20 mouse cellular contexts compared by ENCODE assay signal in genomic region chr7:35836415-35836814, GRCm38 (mm10). TPM values are rescaled to one million over a fixed set of nuclear protein-coding genes. Genes with fewer than 3 reads are reported as not detected.
DNase-seq lines count a peak whose midpoint lies in the region; ATAC-seq lines count a peak whose summit lies in the region.
"Had no signal": no experiment of that assay in that cellular context is flagged by ENCODE, and none has a peak within 500 bp of the region (broad histone marks: within the 10 kb centered on the region; RNA-seq: fewer than 3 reads in every experiment).

No protein-coding gene starts in this region.

- H3K9me3 ChIP-seq in heart, embryonic 14.5 days (ENCODE audit: control insufficient read depth, low read length) = no peaks in the 10 kb centered on the region
- H3K9me3 ChIP-seq in kidney, embryonic 16.5 days (ENCODE audit: low read length) = no peaks in the 10 kb centered on the region
- H3K9me3 ChIP-seq in kidney, embryonic 14.5 days (ENCODE audit: control insufficient read depth, low read length) = no peaks in the 10 kb centered on the region
- no peaks in the 10 kb centered on the region for H3K9me3 ChIP-seq in lung, embryonic 16.5 days (ENCODE audit: control insufficient read depth, low read length)
- no peaks in the 10 kb centered on the region for H3K9me3 ChIP-seq in liver, embryonic 16.5 days (replicated peaks; ENCODE audit: control insufficient read depth, low read length)
- H3K9me3 ChIP-seq: embryonic facial prominence, embryonic 13.5 days; forebrain, embryonic 13.5 days; hindbrain, embryonic 12.5 days; limb, embryonic 13.5 days had no signal

- H3K4me2 ChIP-seq in heart, embryonic 14.5 days (ENCODE audit: low read length) = peak overlapping the region; percentile 49
- H3K4me2 ChIP-seq in kidney, embryonic 16.5 days (replicated peaks; ENCODE audit: low read depth, low read length) = 0 out of 2 replicates have a peak overlapping the region, but pooled peaks have one; percentile 13
- no peak overlapping the region for H3K4me2 ChIP-seq in kidney, embryonic 14.5 days (replicated peaks; ENCODE audit: low read depth, low read length)
- H3K4me2 ChIP-seq in lung, embryonic 16.5 days (ENCODE audit: low read depth, low read length) = peak overlapping the region; percentile 15; the same call in 1 of the 2 replicates
- no peak overlapping the region for H3K4me2 ChIP-seq in liver, embryonic 16.5 days (ENCODE audit: low read depth, low read length)
- H3K4me2 ChIP-seq: embryonic facial prominence, embryonic 13.5 days; forebrain, embryonic 13.5 days; hindbrain, embryonic 12.5 days; limb, embryonic 13.5 days had no signal

- peaks cover 0 to 4% of the 10 kb centered on the region in 2 experiments; a peak in 3 of 4 replicates for H3K4me1 ChIP-seq in heart, embryonic 14.5 days (ENCODE audit: control insufficient read depth in 2 of 2, insufficient read depth in 2 of 2, low read length in 2 of 2)
- H3K4me1 ChIP-seq in kidney, embryonic 16.5 days (ENCODE audit: insufficient read depth, low read length) = no peaks in the 10 kb centered on the region
- H3K4me1 ChIP-seq in kidney, embryonic 14.5 days (ENCODE audit: control insufficient read depth, insufficient read depth, low read length) = no peaks in the 10 kb centered on the region
- peaks cover 6% of the 10 kb centered on the region for H3K4me1 ChIP-seq in lung, embryonic 16.5 days (replicated peaks; ENCODE audit: control insufficient read depth, insufficient read depth, low read length)
- H3K4me1 ChIP-seq in liver, embryonic 16.5 days (ENCODE audit: control insufficient read depth, low read depth, low read length) = no peaks in the 10 kb centered on the region
- H3K4me1 ChIP-seq: embryonic facial prominence, embryonic 13.5 days; hindbrain, embryonic 12.5 days; limb, embryonic 13.5 days had no signal

- no peak for DNase-seq in heart, adult 11 months
- DNase-seq in lung, postnatal 10 days = no peak
- no peak for DNase-seq in spleen, postnatal 36 days (ENCODE audit: low spot score in 2 of 2)
- DNase-seq: adrenal gland, postnatal 25 days; cerebellum, adult 8-10 months; cerebellum, postnatal 36 days; embryo, embryonic 11 days; layer of hippocampus, adult 9-11 months had no signal

- no peak for ATAC-seq in heart, embryonic 14.5 days (ENCODE audit: insufficient number of reproducible peaks, insufficient read depth, low FRiP score, low read depth)
- ATAC-seq in kidney, embryonic 16.5 days (ENCODE audit: low FRiP score, low TSS enrichment) = no peak
- ATAC-seq in kidney, embryonic 14.5 days (ENCODE audit: low FRiP score, low TSS enrichment) = no peak
- no peak for ATAC-seq in lung, embryonic 16.5 days (ENCODE audit: low read depth)
- peak; percentile 73 for ATAC-seq in liver, embryonic 16.5 days (ENCODE audit: low read depth)
- ATAC-seq: inflammation-experienced regulatory T-cells, adult 6 months had no signal

- 58% methylated on average over 3 of the region's 3 CpGs for WGBS in heart, embryonic 14.5 days
- 58% methylated on average over 3 of the region's 3 CpGs for WGBS in kidney, embryonic 16.5 days
- WGBS in kidney, embryonic 14.5 days = 74% methylated on average over 3 of the region's 3 CpGs
- WGBS in lung, embryonic 16.5 days = 29% methylated on average over 3 of the region's 3 CpGs
- 45% methylated on average over 3 of the region's 3 CpGs for WGBS in liver, embryonic 16.5 days (ENCODE audit: insufficient replicate concordance)

- no peaks in the 10 kb centered on the region for H3K27me3 ChIP-seq in heart, embryonic 14.5 days (ENCODE audit: control insufficient read depth, insufficient read depth, low read length)
- H3K27me3 ChIP-seq in kidney, embryonic 16.5 days (ENCODE audit: insufficient read depth, low read length) = no peaks in the 10 kb centered on the region
- H3K27me3 ChIP-seq in kidney, embryonic 14.5 days (ENCODE audit: control insufficient read depth, insufficient read depth, low read length) = no peaks in the 10 kb centered on the region
- no peaks in the 10 kb centered on the region for H3K27me3 ChIP-seq in lung, embryonic 16.5 days (ENCODE audit: control insufficient read depth, insufficient read depth, low read depth, low read length)
- no peaks in the 10 kb centered on the region for H3K27me3 ChIP-seq in liver, embryonic 16.5 days (ENCODE audit: control insufficient read depth, insufficient read depth, low read depth, low read length)
- H3K27me3 ChIP-seq: embryonic facial prominence, embryonic 13.5 days; forebrain, embryonic 13.5 days; hindbrain, embryonic 12.5 days; limb, embryonic 13.5 days had no signal

- no peaks in the 10 kb centered on the region for H3K36me3 ChIP-seq in heart, embryonic 14.5 days (ENCODE audit: control insufficient read depth, insufficient read depth, low read length)
- no peaks in the 10 kb centered on the region for H3K36me3 ChIP-seq in kidney, embryonic 16.5 days (ENCODE audit: insufficient read depth, low read length)
- no peaks in the 10 kb centered on the region for H3K36me3 ChIP-seq in kidney, embryonic 14.5 days (ENCODE audit: control insufficient read depth, insufficient read depth, low read length)
- no peaks in the 10 kb centered on the region for H3K36me3 ChIP-seq in lung, embryonic 16.5 days (ENCODE audit: control insufficient read depth, insufficient read depth, low read length)
- H3K36me3 ChIP-seq in liver, embryonic 16.5 days (ENCODE audit: control insufficient read depth, insufficient read depth) = no peaks in the 10 kb centered on the region
- H3K36me3 ChIP-seq: embryonic facial prominence, embryonic 13.5 days; hindbrain, embryonic 12.5 days; limb, embryonic 13.5 days had no signal

- no peak overlapping the region for H3K4me3 ChIP-seq in heart, embryonic 14.5 days (ENCODE audit: control insufficient read depth in 1 of 2, insufficient read depth in 1 of 2, low read depth in 1 of 2, low read length in 2 of 2)
- H3K4me3 ChIP-seq in kidney, embryonic 16.5 days (ENCODE audit: low read length) = no peak overlapping the region
- no peak overlapping the region for H3K4me3 ChIP-seq in kidney, embryonic 14.5 days (ENCODE audit: low read length)
- H3K4me3 ChIP-seq in lung, embryonic 16.5 days (ENCODE audit: low read length) = no peak overlapping the region
- H3K4me3 ChIP-seq in liver, embryonic 16.5 days (ENCODE audit: low read depth, low read length) = no peak overlapping the region
- H3K4me3 ChIP-seq: embryonic facial prominence, embryonic 13.5 days; forebrain, embryonic 13.5 days; hindbrain, embryonic 12.5 days; limb, embryonic 13.5 days; myocyte had no signal

- no peak overlapping the region for H3K9ac ChIP-seq in heart, embryonic 14.5 days (ENCODE audit: low read length)
- no peak overlapping the region for H3K9ac ChIP-seq in kidney, embryonic 16.5 days (replicated peaks; ENCODE audit: low read length)
- no peak overlapping the region for H3K9ac ChIP-seq in kidney, embryonic 14.5 days (ENCODE audit: low read depth, low read length)
- no peak overlapping the region for H3K9ac ChIP-seq in lung, embryonic 16.5 days (ENCODE audit: low read length)
- H3K9ac ChIP-seq in liver, embryonic 16.5 days (ENCODE audit: low read depth, low read length) = no peak overlapping the region
- H3K9ac ChIP-seq: embryonic facial prominence, embryonic 13.5 days; forebrain, embryonic 13.5 days; hindbrain, embryonic 12.5 days; limb, embryonic 13.5 days had no signal

- no peak overlapping the region for H3K27ac ChIP-seq in heart, embryonic 14.5 days (replicated peaks in 1 of 2; ENCODE audit: control insufficient read depth in 1 of 2, insufficient read depth in 1 of 2, low read depth in 2 of 2, low read length in 2 of 2)
- no peak overlapping the region for H3K27ac ChIP-seq in kidney, embryonic 16.5 days (ENCODE audit: low read length)
- H3K27ac ChIP-seq in kidney, embryonic 14.5 days (ENCODE audit: low read depth, low read length) = no peak overlapping the region
- H3K27ac ChIP-seq in lung, embryonic 16.5 days (ENCODE audit: low read length) = peak overlapping the region; percentile 43
- H3K27ac ChIP-seq in liver, embryonic 16.5 days (ENCODE audit: low read length) = peak overlapping the region; percentile 78
- H3K27ac ChIP-seq: embryonic facial prominence, embryonic 13.5 days; forebrain, embryonic 13.5 days; hindbrain, embryonic 12.5 days; kidney, postnatal 0 days; limb, embryonic 13.5 days had no signal

RNA-seq across cellular contexts. Expression of gene Zfp507, which starts 33.6 kb away (rescaled TPM):
- polyA plus RNA-seq in heart, embryonic 14.5 days (2014; fragmentation: Nextera tagmentation; extraction: Ambion mirVana) = 9.7 and 14.4 TPM in 2 replicates
- polyA plus RNA-seq in kidney, embryonic 16.5 days (2015; fragmentation: Nextera tagmentation; extraction: Ambion mirVana) = 15.5 and 16.5 TPM in 2 replicates
- 15.2 and 21.7 TPM in 2 replicates for polyA plus RNA-seq in kidney, embryonic 14.5 days (2014; fragmentation: Nextera tagmentation; extraction: Ambion mirVana)
- polyA plus RNA-seq in lung, embryonic 16.5 days (2015; fragmentation: Nextera tagmentation; extraction: Ambion mirVana) = 15.8 and 16.2 TPM in 2 replicates
- polyA plus RNA-seq in liver, embryonic 16.5 days (2015; fragmentation: Nextera tagmentation; extraction: Ambion mirVana) = 3.3 and 5.2 TPM in 2 replicates

Comparison
In these comparisons a context has a peak if more than half of its experiments do, and no peak if none do; other contexts are left out.
1. H3K4me2 ChIP-seq: peak in heart, embryonic 14.5 days (single experiment), kidney, embryonic 16.5 days (single experiment) and lung, embryonic 16.5 days (single experiment); none in kidney, embryonic 14.5 days (single experiment) and liver, embryonic 16.5 days (single experiment).
2. H3K27ac ChIP-seq: peak in lung, embryonic 16.5 days (single experiment) and liver, embryonic 16.5 days (single experiment); none in heart, embryonic 14.5 days (0 of 2), kidney, embryonic 16.5 days (single experiment) and kidney, embryonic 14.5 days (single experiment).